Mouse (Mus musculus) ovary, adult 18-20 months (tissue): ENCODE data around the gene Gm20388.

Experiments used
- DNase-seq: peaks from one replicate; pipeline ENCODE4 v3.0.0; 2022; ENCODE audit warnings: low spot score, mixed read lengths

The Gm20388 gene

DNA sequence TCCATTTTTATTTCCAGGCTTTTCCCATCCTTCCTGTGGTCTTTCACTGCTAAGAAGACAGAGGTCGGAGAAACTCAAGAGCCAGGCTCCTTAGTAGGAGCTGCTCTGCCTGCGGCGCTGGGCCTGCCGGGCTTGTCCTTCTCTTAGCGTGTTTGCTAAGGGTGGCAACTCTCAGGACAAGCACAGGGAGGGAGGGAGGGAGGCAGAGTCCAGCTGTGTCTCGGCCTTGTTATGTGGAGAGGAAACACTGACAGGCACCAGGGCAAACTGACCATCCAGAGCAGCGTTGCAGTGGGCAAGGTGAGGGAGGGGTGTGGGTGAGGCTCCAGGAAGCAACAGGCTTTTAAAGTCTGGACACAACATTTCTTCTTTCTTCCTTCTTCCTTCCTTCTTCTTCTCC is 178.9 kb downstream of the Gm20388 start:
- no peak for DNase-seq

DNA sequence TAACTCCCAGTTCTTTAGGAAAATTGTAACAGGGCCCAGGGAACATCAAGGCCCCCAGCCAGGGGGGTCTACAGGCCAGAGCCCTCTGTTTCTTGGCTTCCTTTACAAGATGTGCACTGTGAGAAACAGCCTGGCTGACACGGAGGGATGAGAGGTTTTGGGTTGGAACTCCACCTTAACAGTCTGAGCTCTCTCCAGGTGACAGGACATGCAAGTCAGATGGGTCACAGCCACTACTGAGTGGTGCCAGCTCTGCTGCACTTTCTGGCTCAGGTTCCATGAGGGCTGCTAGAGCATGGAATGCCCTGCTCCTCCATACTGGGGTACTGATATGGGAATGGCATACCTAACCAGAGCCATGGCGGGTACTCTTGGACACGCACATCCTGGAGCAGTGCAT is 180.4 kb downstream of the Gm20388 start:
- DNase-seq: no peak

DNA sequence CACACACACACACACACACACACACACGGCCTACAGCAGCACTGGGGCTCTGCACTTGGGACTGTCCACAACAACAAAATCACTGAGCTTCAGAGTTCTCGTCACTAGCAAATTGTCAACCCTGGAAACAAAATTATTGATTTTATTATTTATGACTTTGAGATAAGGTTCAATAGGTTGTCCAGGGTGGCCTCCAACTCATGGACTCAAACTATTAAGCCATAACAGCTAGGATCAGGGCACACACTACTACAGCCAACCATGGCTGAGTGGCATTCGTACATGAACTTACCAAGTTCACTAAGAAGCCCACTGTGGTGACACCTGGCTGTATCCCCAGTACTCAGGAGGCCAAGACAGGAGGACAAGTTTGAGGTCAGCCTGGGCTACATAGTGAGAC is 182.5 kb downstream of the Gm20388 start:
- no peak for DNase-seq

- DNase-seq: no peak
Observed at GRCm38 (mm10) chr8:120094801-120095200, 184.2 kb downstream of the Gm20388 start.

DNA sequence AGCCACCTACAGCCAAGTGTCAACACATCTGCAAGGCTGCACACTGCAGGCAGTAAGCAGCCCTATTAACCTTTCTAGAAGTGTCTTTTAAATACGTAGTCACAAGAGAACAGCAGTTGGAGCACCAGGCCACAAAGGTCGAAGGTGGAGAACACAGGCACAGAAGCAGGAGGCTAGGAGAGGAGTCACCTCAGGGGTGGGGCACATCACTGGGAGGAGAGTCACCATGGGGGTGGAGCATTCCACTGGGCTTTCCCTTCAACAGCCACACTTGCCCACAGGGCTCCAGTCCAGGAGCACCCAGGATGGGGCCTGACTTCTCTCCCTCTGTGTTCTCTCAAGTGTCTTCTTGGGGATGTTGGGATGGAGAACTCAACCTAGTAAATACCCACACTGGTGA is 185.8 kb downstream of the Gm20388 start:
- no peak for DNase-seq

DNA sequence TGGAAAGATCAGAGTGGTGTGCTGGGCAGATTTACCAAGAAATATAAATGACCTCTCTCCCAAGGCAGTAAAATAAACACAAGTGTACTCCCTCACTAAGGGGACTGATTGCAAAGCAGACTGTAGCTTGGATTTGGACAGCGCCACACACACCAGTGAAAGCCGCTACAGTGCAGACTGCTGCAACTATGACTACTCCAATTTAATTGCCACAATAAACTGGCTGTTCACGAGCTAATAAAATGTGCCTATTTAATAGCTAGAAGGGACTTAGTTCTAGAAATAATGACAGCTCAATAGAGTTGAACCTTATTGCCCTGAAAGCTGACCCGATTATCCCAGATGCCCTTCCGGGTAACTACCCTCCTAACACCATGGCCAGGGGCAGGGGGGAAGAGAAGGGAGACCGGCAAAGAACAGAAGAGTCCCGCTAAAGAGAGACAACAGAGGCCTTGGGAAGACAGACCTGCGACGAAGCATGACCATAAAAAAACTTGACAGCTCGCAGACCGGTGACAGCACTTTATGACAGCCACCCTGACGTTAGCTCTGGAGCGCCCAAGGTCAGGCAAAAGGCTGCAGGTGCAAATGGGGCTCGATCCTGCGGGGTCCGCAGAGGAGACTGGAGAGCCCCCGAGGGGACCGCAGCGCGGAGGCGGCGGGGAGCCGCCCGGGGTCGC is 189.9 kb downstream of the Gm20388 start:
- DNase-seq: no peak

- DNase-seq: peak; percentile 74
Observed at GRCm38 (mm10) chr8:120101068-120101972, 190.7 kb downstream of the Gm20388 start, which contains the start of gene Zdhhc7. TSS of gene Zdhhc7 (minus strand) at chr8:120101482.

- no peak for DNase-seq
Observed at GRCm38 (mm10) chr8:120103916-120104315, 193.3 kb downstream of the Gm20388 start.

GRCm38 (mm10) chr8:120104721-120105272 is 194.2 kb downstream of the Gm20388 start:
- peak; percentile 76 for DNase-seq

- DNase-seq: no peak
Observed at GRCm38 (mm10) chr8:120109149-120109548, 198.5 kb downstream of the Gm20388 start.

DNA sequence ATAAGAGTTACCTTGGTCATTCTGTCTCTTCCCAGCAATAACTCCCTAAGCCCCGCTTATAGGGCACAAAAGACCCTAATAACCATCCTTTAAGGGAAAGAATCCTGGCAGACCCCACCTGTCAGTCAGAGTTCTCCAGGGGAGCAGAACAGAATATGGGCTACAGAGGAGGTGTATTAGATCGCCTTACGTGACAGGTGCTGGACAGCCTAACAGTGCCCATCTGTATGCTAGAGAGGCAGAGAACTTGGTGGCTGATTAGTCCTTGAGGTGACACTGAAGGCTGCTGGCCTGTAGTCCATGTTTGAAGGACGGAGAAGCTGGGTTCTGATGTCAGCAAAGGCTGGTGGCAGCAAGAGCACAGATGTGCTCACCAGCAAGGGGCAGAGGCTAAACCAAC is 200.3 kb downstream of the Gm20388 start:
- no peak for DNase-seq

GRCm38 (mm10) chr8:120111382-120111781 is 200.7 kb downstream of the Gm20388 start:
- no peak for DNase-seq

DNA sequence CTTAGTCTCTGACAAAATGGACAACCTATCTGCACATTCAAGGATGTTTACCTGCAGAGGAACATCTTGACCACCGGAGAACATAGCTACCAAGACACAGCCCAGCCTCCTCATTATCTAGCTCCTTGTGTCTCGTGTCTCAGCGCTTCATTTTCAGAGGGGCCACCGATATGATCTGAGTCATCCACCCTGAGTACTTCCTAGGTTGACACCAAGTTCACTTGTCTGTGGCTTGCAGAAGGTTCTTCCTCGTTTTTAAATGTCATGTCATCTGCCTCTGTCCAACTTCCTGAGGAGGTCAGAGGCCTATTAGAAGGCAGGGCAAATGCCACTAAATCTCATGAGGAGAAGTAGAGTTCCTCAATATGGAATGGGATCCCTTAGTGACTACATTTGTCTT is 201.9 kb downstream of the Gm20388 start:
- DNase-seq: no peak

GRCm38 (mm10) chr8:120113306-120113705 is 202.7 kb downstream of the Gm20388 start:
- DNase-seq: peak; percentile 63

GRCm38 (mm10) chr8:120113758-120114255 is 203.2 kb downstream of the Gm20388 start, which contains the start of gene 6430548M08Rik:
TSS of gene 6430548M08Rik (plus strand) at chr8:120114152.
- DNase-seq: peak; percentile 99

- no peak for DNase-seq
Observed at GRCm38 (mm10) chr8:120114315-120114841, 203.7 kb downstream of the Gm20388 start.

DNA sequence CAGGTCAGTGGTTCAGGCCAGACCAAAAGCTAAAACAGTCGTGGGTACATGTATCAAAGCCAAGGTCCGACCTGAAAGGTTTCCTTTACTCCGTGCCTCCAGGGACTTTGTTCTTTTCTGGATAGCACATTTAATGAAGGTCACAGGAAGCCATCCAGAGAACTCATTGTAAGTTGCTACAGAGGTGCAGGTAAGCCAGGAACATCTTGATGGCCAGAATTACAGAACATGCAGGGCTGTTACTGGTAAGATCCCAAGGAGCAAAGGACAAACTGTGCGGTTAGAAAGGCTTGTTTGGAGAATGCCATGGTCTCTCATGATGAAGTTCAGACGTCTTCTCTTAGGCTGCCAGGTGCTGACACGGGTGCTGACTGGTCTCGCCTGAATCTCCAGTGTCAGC is 206.0 kb downstream of the Gm20388 start:
- no peak for DNase-seq

DNA sequence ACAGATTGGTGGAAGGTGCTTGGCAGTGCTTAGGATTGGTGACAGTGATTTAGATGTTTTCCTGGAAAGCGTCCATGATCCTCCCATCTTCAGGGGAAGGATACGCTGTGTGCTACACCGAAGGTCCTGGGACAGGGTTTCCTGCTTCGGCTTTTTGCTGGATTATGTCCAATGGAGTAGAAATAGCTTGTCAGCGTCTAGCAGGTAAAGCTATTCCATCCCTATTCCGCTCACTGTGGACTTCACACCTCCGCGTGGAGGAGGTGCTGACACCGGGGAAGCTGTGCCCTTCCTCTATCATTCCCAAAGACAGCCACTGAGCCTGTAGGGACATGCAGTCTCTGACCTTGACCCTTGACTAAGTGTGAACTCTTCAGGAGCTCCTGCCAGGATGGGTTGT is 207.5 kb downstream of the Gm20388 start:
- no peak for DNase-seq

GRCm38 (mm10) chr8:120118847-120119246 is 208.2 kb downstream of the Gm20388 start:
- no peak for DNase-seq

- DNase-seq: no peak
Observed at GRCm38 (mm10) chr8:120119429-120119828, 208.8 kb downstream of the Gm20388 start.

- DNase-seq: no peak
Observed at GRCm38 (mm10) chr8:120119931-120120330, 209.3 kb downstream of the Gm20388 start.

DNA sequence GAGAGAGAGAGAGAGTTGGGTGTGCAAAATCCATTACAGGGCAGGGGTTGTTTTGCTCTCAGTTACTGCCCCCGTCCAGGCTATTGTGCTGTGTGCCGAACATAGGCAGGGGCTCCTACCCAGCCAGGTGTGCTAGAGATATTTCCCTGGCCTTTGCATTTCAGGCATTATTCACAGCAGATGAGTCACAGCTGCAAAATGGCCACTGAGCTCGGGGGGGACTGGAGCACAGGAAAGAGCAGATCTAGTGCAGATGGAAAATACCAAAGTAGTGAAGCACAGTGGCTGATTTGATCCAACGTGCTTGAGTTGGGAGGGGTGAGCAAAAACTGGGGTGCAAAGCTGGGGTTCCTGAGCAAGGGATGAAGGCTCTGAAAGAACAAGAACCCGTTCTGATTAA is 210.3 kb downstream of the Gm20388 start:
- no peak for DNase-seq
